ENCODE assay signal across 12 mouse cellular contexts in the genomic region with DNA sequence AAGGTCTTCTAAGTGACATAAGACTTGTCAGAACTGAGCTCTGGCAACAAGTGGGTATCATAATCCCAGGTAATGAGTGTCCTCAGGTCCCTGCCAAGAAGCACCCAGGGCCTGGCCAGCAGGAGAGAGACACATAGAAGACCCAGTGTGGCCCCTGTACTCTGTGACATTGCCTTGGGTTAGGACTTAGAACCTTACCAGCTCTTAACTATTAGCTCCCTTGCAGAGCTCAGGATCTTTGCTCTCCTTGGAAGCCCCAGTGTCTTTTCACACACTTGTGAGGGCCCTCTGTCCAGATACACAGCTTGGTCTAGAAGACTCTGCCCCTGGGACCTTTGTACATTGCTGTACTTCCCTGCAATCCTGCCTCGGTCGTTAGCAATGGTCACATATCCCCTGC. TPM values are rescaled to one million over a fixed set of nuclear protein-coding genes. Genes with fewer than 3 reads are reported as not detected.
DNase-seq lines count a peak whose midpoint lies in the region; ATAC-seq lines count a peak whose summit lies in the region.
"Had no signal": no experiment of that assay in that cellular context is flagged by ENCODE, and none has a peak within 500 bp of the region (broad histone marks: within the 10 kb centered on the region; RNA-seq: fewer than 3 reads in every experiment).

No protein-coding gene starts in this region.

- H3K4me3 ChIP-seq in kidney, embryonic 14.5 days (ENCODE audit: low read length) = no peak overlapping the region
- no peak overlapping the region for H3K4me3 ChIP-seq in intestine, embryonic 15.5 days (replicated peaks)
- H3K4me3 ChIP-seq in midbrain, embryonic 14.5 days (replicated peaks; ENCODE audit: low read depth, low read length) = no peak overlapping the region
- H3K4me3 ChIP-seq: limb, embryonic 15.5 days had no signal

- WGBS in kidney, embryonic 14.5 days = 66% methylated on average over 2 of the region's 2 CpGs
- 64% methylated on average over 2 of the region's 2 CpGs for WGBS in intestine, embryonic 15.5 days
- WGBS in midbrain, embryonic 14.5 days = 72% methylated on average over 2 of the region's 2 CpGs

- H3K36me3 ChIP-seq in kidney, embryonic 14.5 days (ENCODE audit: control insufficient read depth, insufficient read depth, low read length) = no peaks in the 10 kb centered on the region
- H3K36me3 ChIP-seq in intestine, embryonic 15.5 days = no peaks in the 10 kb centered on the region
- H3K36me3 ChIP-seq in midbrain, embryonic 14.5 days (ENCODE audit: control insufficient read depth, insufficient read depth, low read length) = no peaks in the 10 kb centered on the region
- H3K36me3 ChIP-seq: limb, embryonic 15.5 days had no signal

- no peaks in the 10 kb centered on the region for H3K9me3 ChIP-seq in kidney, embryonic 14.5 days (ENCODE audit: control insufficient read depth, low read length)
- H3K9me3 ChIP-seq in intestine, embryonic 15.5 days = no peaks in the 10 kb centered on the region
- H3K9me3 ChIP-seq in midbrain, embryonic 14.5 days (ENCODE audit: control insufficient read depth, low read length) = no peaks in the 10 kb centered on the region
- H3K9me3 ChIP-seq: limb, embryonic 15.5 days had no signal

- peaks cover 19% of the 10 kb centered on the region for H3K4me1 ChIP-seq in kidney, embryonic 14.5 days (ENCODE audit: control insufficient read depth, insufficient read depth, low read length)
- peaks cover 36% of the 10 kb centered on the region for H3K4me1 ChIP-seq in intestine, embryonic 15.5 days (replicated peaks)
- H3K4me1 ChIP-seq in midbrain, embryonic 14.5 days (ENCODE audit: control insufficient read depth, insufficient read depth, low read length) = peaks cover 56% of the 10 kb centered on the region

- no peak overlapping the region for H3K4me2 ChIP-seq in kidney, embryonic 14.5 days (replicated peaks; ENCODE audit: low read depth, low read length)
- H3K4me2 ChIP-seq in intestine, embryonic 15.5 days (replicated peaks) = peak overlapping the region; percentile 78; the same call in 1 of the 2 replicates
- peak overlapping the region; percentile 63 for H3K4me2 ChIP-seq in midbrain, embryonic 14.5 days (ENCODE audit: low read length)
- H3K4me2 ChIP-seq: limb, embryonic 15.5 days had no signal

- DNase-seq in adrenal gland, postnatal 10 days = peak; percentile 40
- DNase-seq in adrenal gland, adult 18-20 months (ENCODE audit: low spot score in 2 of 2) = no peak
- peak; percentile 65 to 78 for DNase-seq in kidney, adult 8-10 months
- no peak for DNase-seq in midbrain, embryonic 14.5 days
- no peak for DNase-seq in heart, postnatal 14 days
- no peak for DNase-seq in left cerebral cortex, adult 8-10 months (ENCODE audit: low spot score in 2 of 2)
- DNase-seq: cerebellum, postnatal 25 days; gastrocnemius, postnatal 10 days; thymus, postnatal 25 days had no signal

- no peak overlapping the region for H3K27ac ChIP-seq in kidney, embryonic 14.5 days (ENCODE audit: low read depth, low read length)
- no peak overlapping the region for H3K27ac ChIP-seq in intestine, embryonic 15.5 days
- no peak overlapping the region for H3K27ac ChIP-seq in midbrain, embryonic 14.5 days (replicated peaks; ENCODE audit: low read depth, low read length)
- H3K27ac ChIP-seq: limb, embryonic 15.5 days had no signal

- intact Hi-C loops in heart, postnatal 14 days (cut with DNase I) = no loop called here

- no peaks in the 10 kb centered on the region for H3K27me3 ChIP-seq in kidney, embryonic 14.5 days (ENCODE audit: control insufficient read depth, insufficient read depth, low read length)
- no peaks in the 10 kb centered on the region for H3K27me3 ChIP-seq in intestine, embryonic 15.5 days (replicated peaks)
- H3K27me3 ChIP-seq in midbrain, embryonic 14.5 days (ENCODE audit: control insufficient read depth, insufficient read depth, low read length) = no peaks in the 10 kb centered on the region
- H3K27me3 ChIP-seq: limb, embryonic 15.5 days had no signal

- no peak for ATAC-seq in kidney, embryonic 14.5 days (ENCODE audit: low FRiP score, low TSS enrichment)
- no peak for ATAC-seq in intestine, embryonic 15.5 days
- ATAC-seq in midbrain, embryonic 14.5 days (ENCODE audit: low FRiP score, low TSS enrichment) = no peak

- no peak overlapping the region for H3K9ac ChIP-seq in kidney, embryonic 14.5 days (ENCODE audit: low read depth, low read length)
- H3K9ac ChIP-seq in intestine, embryonic 15.5 days = no peak overlapping the region
- H3K9ac ChIP-seq in midbrain, embryonic 14.5 days (replicated peaks; ENCODE audit: low read length) = peak overlapping the region; percentile 14; the same call in 1 of the 2 replicates
- H3K9ac ChIP-seq: limb, embryonic 15.5 days had no signal

RNA-seq across cellular contexts. Expression of gene Lpin1, which starts 23.7 kb away (rescaled TPM):
- total RNA-seq in adrenal gland, postnatal 10 days (2021) = 100 to 1,000 TPM in 1 of 2 experiments, 10 to 100 TPM in 1; 76.2 to 163 TPM
- total RNA-seq in adrenal gland, adult 18-20 months (2021) = 100 to 1,000 TPM in 1 of 2 experiments, 10 to 100 TPM in 1; 92.7 to 186 TPM
- polyA plus RNA-seq in kidney, embryonic 14.5 days (2014; fragmentation: Nextera tagmentation; extraction: Ambion mirVana) = 3.5 and 6.1 TPM in 2 replicates
- polyA plus RNA-seq in intestine, embryonic 15.5 days (2015; fragmentation: Nextera tagmentation; extraction: Ambion mirVana) = 7.2 and 8.6 TPM in 2 replicates
- polyA plus RNA-seq in midbrain, embryonic 14.5 days (2014; fragmentation: Nextera tagmentation; extraction: Ambion mirVana) = 21.0 and 27.1 TPM in 2 replicates
- total RNA-seq in heart, postnatal 14 days (2021) = 100 to 1,000 TPM; 130 to 137 TPM
- 10 to 100 TPM; 26.7 to 30.0 (median 27.1) TPM for total RNA-seq in left cerebral cortex, adult 8-10 months (2022)

Comparison
In these comparisons a context has a peak if more than half of its experiments do, and no peak if none do; other contexts are left out.
1. DNase-seq: peak in adrenal gland, postnatal 10 days (single experiment) and kidney, adult 8-10 months (2 of 2); none in adrenal gland, adult 18-20 months (0 of 2), midbrain, embryonic 14.5 days (single experiment), heart, postnatal 14 days (0 of 2) and left cerebral cortex, adult 8-10 months (0 of 2).